Comparison of ENCODE assay signal across 25 mouse cellular contexts in genomic region chr19:16559243-16559896, GRCm38 (mm10).
A peak's percentile ranks its signal among the peaks of the same experiment; 100 is the strongest.
DNase-seq lines count a peak whose midpoint lies in the region; ATAC-seq and TF ChIP-seq lines count a peak whose summit lies in the region.
"Had no signal": no experiment of that assay in that cellular context is flagged by ENCODE, and none has a peak within 500 bp of the region (broad histone marks: within the 10 kb centered on the region; RNA-seq: fewer than 3 reads in every experiment).

No protein-coding gene starts in this region.

- no peak for TF ChIP-seq POLR2A in embryonic fibroblast, embryonic 13.5 days (IDR thresholded peaks at IDR 0.05; ENCODE audit: low read depth, low read length)
- no peak for TF ChIP-seq POLR2A in cerebellum, adult 2 months (IDR thresholded peaks at IDR 0.05; ENCODE audit: borderline replicate concordance, insufficient read depth, low read length)

- H3K4me2 ChIP-seq in intestine, embryonic 14.5 days (ENCODE audit: low read length) = no peak overlapping the region
- no peak overlapping the region for H3K4me2 ChIP-seq in intestine, postnatal 0 days (replicated peaks; ENCODE audit: low read depth)
- H3K4me2 ChIP-seq in stomach, embryonic 15.5 days = no peak overlapping the region
- H3K4me2 ChIP-seq: embryonic facial prominence, embryonic 13.5 days; hindbrain, embryonic 12.5 days; liver, embryonic 13.5 days; lung, embryonic 14.5 days; neural tube, embryonic 13.5 days had no signal

- H3K27me3 ChIP-seq in intestine, embryonic 14.5 days (replicated peaks; ENCODE audit: control insufficient read depth, insufficient read depth, low read length) = no peaks in the 10 kb centered on the region
- no peaks in the 10 kb centered on the region for H3K27me3 ChIP-seq in intestine, postnatal 0 days (replicated peaks; ENCODE audit: control insufficient read depth, insufficient read depth, low read length)
- no peaks in the 10 kb centered on the region for H3K27me3 ChIP-seq in stomach, embryonic 15.5 days (replicated peaks)
- H3K27me3 ChIP-seq in cerebellum, adult 2 months (ENCODE audit: control insufficient read depth, insufficient read depth, low read length) = no peaks in the 10 kb centered on the region
- H3K27me3 ChIP-seq: embryonic facial prominence, embryonic 13.5 days; hindbrain, embryonic 12.5 days; liver, embryonic 13.5 days; neural tube, embryonic 13.5 days had no signal

- no peak for DNase-seq in intestine, embryonic 14.5 days (ENCODE audit: low spot score)
- DNase-seq in 3T3-L1 (ENCODE audit: low read depth, low spot score) = peak; percentile 28
- DNase-seq in spleen, adult 18-20 months = no peak
- DNase-seq in cerebellum, adult 2 months = no peak
- DNase-seq: adrenal gland, adult 2 months; cerebellum, adult 11-12 months; cerebellum, postnatal 14 days; forebrain, postnatal 0 days; gastrocnemius, postnatal 25 days; liver, embryonic 13.5 days; retina, postnatal 1 day; right cerebral cortex, postnatal 25 days had no signal

- no peak overlapping the region for H3K4me3 ChIP-seq in intestine, embryonic 14.5 days (ENCODE audit: low read depth, low read length)
- no peak overlapping the region for H3K4me3 ChIP-seq in intestine, postnatal 0 days (ENCODE audit: low read depth, low read length)
- H3K4me3 ChIP-seq in embryonic fibroblast, embryonic 13.5 days (ENCODE audit: insufficient read depth, low read length) = no peak overlapping the region
- H3K4me3 ChIP-seq in stomach, embryonic 15.5 days (replicated peaks) = no peak overlapping the region
- H3K4me3 ChIP-seq in cerebellum, adult 2 months (replicated peaks; ENCODE audit: insufficient read depth, low read depth, low read length) = no peak overlapping the region
- H3K4me3 ChIP-seq: embryonic facial prominence, embryonic 13.5 days; forebrain, embryonic 10.5 days; hindbrain, embryonic 12.5 days; liver, embryonic 13.5 days; midbrain, embryonic 10.5 days; myocyte; neural tube, embryonic 13.5 days had no signal

- H3K9me3 ChIP-seq in intestine, embryonic 14.5 days (ENCODE audit: control insufficient read depth, low read length) = no peaks in the 10 kb centered on the region
- no peaks in the 10 kb centered on the region for H3K9me3 ChIP-seq in intestine, postnatal 0 days (ENCODE audit: control insufficient read depth)
- no peaks in the 10 kb centered on the region for H3K9me3 ChIP-seq in stomach, embryonic 15.5 days
- H3K9me3 ChIP-seq: embryonic facial prominence, embryonic 13.5 days; forebrain, embryonic 10.5 days; hindbrain, embryonic 12.5 days; liver, embryonic 13.5 days; midbrain, embryonic 10.5 days; neural tube, embryonic 13.5 days had no signal

- H3K36me3 ChIP-seq in intestine, embryonic 14.5 days (ENCODE audit: control insufficient read depth, insufficient read depth, low read length) = no peaks in the 10 kb centered on the region
- no peaks in the 10 kb centered on the region for H3K36me3 ChIP-seq in intestine, postnatal 0 days (ENCODE audit: control insufficient read depth, insufficient read depth)
- no peaks in the 10 kb centered on the region for H3K36me3 ChIP-seq in stomach, embryonic 15.5 days
- H3K36me3 ChIP-seq: embryonic facial prominence, embryonic 13.5 days; forebrain, embryonic 10.5 days; hindbrain, embryonic 12.5 days; liver, embryonic 13.5 days; midbrain, embryonic 10.5 days; neural tube, embryonic 13.5 days had no signal

- 23% methylated on average over 9 of the region's 9 CpGs for WGBS in intestine, embryonic 14.5 days
- WGBS in intestine, postnatal 0 days = 52% methylated on average over 9 of the region's 9 CpGs
- WGBS in stomach, embryonic 15.5 days = 35% methylated on average over 9 of the region's 9 CpGs
- WGBS in cerebellum, adult 2 months = 78% methylated on average over 9 of the region's 9 CpGs

- no peak overlapping the region for H3K9ac ChIP-seq in intestine, embryonic 14.5 days (ENCODE audit: low read length)
- no peak overlapping the region for H3K9ac ChIP-seq in intestine, postnatal 0 days (ENCODE audit: low read depth, low read length)
- no peak overlapping the region for H3K9ac ChIP-seq in stomach, embryonic 15.5 days
- H3K9ac ChIP-seq: embryonic facial prominence, embryonic 13.5 days; forebrain, postnatal 0 days; hindbrain, embryonic 12.5 days; liver, embryonic 13.5 days; lung, embryonic 14.5 days; neural tube, embryonic 13.5 days had no signal

- H3K27ac ChIP-seq in intestine, embryonic 14.5 days (ENCODE audit: low read depth) = peak overlapping the region; percentile 88
- H3K27ac ChIP-seq in intestine, postnatal 0 days (ENCODE audit: low read depth, low read length) = no peak overlapping the region
- peak overlapping the region; percentile 93 for H3K27ac ChIP-seq in embryonic fibroblast, embryonic 13.5 days (ENCODE audit: insufficient read depth, low read length)
- peak overlapping the region; percentile 84 for H3K27ac ChIP-seq in stomach, embryonic 15.5 days
- H3K27ac ChIP-seq in cerebellum, adult 2 months (ENCODE audit: insufficient read depth, low read length) = no peak overlapping the region
- H3K27ac ChIP-seq: embryonic facial prominence, embryonic 13.5 days; forebrain, embryonic 10.5 days; hindbrain, embryonic 12.5 days; liver, embryonic 13.5 days; macrophage; midbrain, embryonic 10.5 days; neural tube, embryonic 13.5 days had no signal

- H3K4me1 ChIP-seq in intestine, embryonic 14.5 days (replicated peaks; ENCODE audit: control insufficient read depth, insufficient read depth, low read length) = peaks cover 35% of the 10 kb centered on the region
- no peaks in the 10 kb centered on the region for H3K4me1 ChIP-seq in intestine, postnatal 0 days (replicated peaks; ENCODE audit: control insufficient read depth, insufficient read depth, low read length)
- peaks cover 10% of the 10 kb centered on the region for H3K4me1 ChIP-seq in embryonic fibroblast, embryonic 13.5 days (ENCODE audit: control insufficient read depth, insufficient read depth, low read length)
- H3K4me1 ChIP-seq in stomach, embryonic 15.5 days = peaks cover 13% of the 10 kb centered on the region
- H3K4me1 ChIP-seq in cerebellum, adult 2 months (ENCODE audit: control insufficient read depth, insufficient read depth, low read length) = no peaks in the 10 kb centered on the region
- H3K4me1 ChIP-seq: forebrain, embryonic 10.5 days; hindbrain, embryonic 12.5 days; liver, embryonic 13.5 days; midbrain, embryonic 10.5 days; neural tube, embryonic 13.5 days had no signal

- TF ChIP-seq CTCF in intestine, postnatal 0 days (IDR thresholded peaks at IDR 0.05; ENCODE audit: low read depth) = no peak
- no peak for TF ChIP-seq CTCF in embryonic fibroblast, embryonic 13.5 days (IDR thresholded peaks at IDR 0.05; ENCODE audit: borderline replicate concordance, insufficient read depth, low read length)
- TF ChIP-seq CTCF in cerebellum, adult 2 months (IDR thresholded peaks at IDR 0.05; ENCODE audit: borderline replicate concordance, insufficient read depth, low read depth, low read length) = no peak

- ATAC-seq in intestine, embryonic 14.5 days (replicated peaks; ENCODE audit: low FRiP score, low TSS enrichment, low read depth) = peak; percentile 67
- ATAC-seq in intestine, postnatal 0 days = no peak
- ATAC-seq in stomach, embryonic 15.5 days (ENCODE audit: insufficient read depth, low FRiP score, low read depth) = peak; percentile 51; the same call in 1 of the 2 replicates
- ATAC-seq: forebrain, postnatal 0 days; inflammation-experienced regulatory T-cells, adult 6 months; midbrain, embryonic 16.5 days had no signal

Comparison
In these comparisons a context has a peak if more than half of its experiments do, and no peak if none do; other contexts are left out.
1. H3K27ac ChIP-seq: peak in intestine, embryonic 14.5 days (single experiment), embryonic fibroblast, embryonic 13.5 days (single experiment) and stomach, embryonic 15.5 days (single experiment); none in intestine, postnatal 0 days (single experiment) and cerebellum, adult 2 months (single experiment).